Mouse (Mus musculus) kidney, adult 2 months (tissue): ENCODE measurements around the gene Hsd3b7.

Experiments
- CTCF ChIP-seq: fragments of 200-500 bp; conservative IDR thresholded peaks from 2 replicates; pipeline ENCODE4 v1.5.1; 2011; ENCODE audit warnings: low read depth, mild to moderate bottlenecking, control low read depth, low read length, moderate library complexity, mixed read lengths; ENCODE audit not compliant: insufficient read depth, insufficient read length
- POLR2A ChIP-seq: fragments of 200-500 bp; IDR thresholded peaks from one replicate; pipeline ENCODE4 v1.6.1; 2011; ENCODE audit warnings: low read depth, low read length, control low read depth

GRCm38 (mm10) chr7:127799738-127800137, 666 bp upstream of the Hsd3b7 start:
- TF ChIP-seq CTCF (no peak), POLR2A (no peak)
